Mouse (Mus musculus): ENCODE results near the gene Ephx4.
A peak's percentile ranks its signal among the peaks of the same experiment; 100 is the strongest.

DNA sequence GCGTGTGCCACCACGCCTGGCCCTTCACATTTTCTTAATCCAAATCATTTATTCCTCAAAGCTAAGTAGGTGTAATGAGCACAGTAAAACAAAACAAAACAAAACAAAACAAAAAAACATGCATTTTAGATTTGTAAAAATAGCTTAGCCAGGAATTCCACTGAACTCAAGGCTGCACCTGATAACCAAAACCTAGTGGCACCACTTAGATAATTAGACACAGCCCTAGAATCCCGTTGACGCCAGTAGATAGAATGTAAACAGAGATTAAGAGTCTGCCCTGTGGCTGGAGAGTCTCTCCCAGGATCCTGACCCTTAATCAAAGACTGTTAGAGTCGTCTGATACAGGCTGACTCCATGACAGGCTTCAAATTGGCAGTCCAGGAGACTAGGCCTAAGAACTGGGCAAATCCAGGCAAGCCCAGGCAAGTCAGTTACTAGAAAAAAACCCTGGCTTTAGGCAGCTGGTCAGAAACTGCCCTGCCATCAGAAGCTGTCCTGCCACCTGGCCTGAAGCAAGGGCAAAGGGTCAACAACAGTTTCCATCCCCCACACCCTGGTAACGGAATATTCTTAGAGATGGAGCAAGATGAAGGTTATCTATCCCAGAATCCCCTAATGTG is 34.2 kb downstream of the Ephx4 start:
- TF ChIP-seq CTCF (IDR thresholded peaks at IDR 0.05; ENCODE audit: low read depth, low read length) (no peak), POLR2A (IDR thresholded peaks at IDR 0.05; ENCODE audit: insufficient read depth, low read length) (no peak), EP300 (IDR thresholded peaks at IDR 0.05; ENCODE audit: insufficient read depth, low read depth, low read length) (peak; percentile 55; the same call in 1 of the 2 replicates)
